Mouse (Mus musculus): ENCODE results near the gene Rnf103.
"Not testable (repeated sequence)": the region's sequence is repeated elsewhere in the genome, so short reads cannot be mapped to it uniquely, and the experiment has no call there.

GRCm38 (mm10) chr6:71453983-71454739 lies 39.5 kb upstream of the Rnf103 start:
- not testable (repeated sequence) for TF ChIP-seq CTCF (IDR thresholded peaks at IDR 0.05; ENCODE audit: control insufficient read depth, insufficient read depth, insufficient replicate concordance, low read depth, low read length); POLR2A (IDR thresholded peaks at IDR 0.05; ENCODE audit: control insufficient read depth, low read depth, low read length)

Data from testis, adult 2 months (tissue).